Mouse (Mus musculus): Measurements from ENCODE around the gene Tns4. TPM values are rescaled to one million over a fixed set of nuclear protein-coding genes. Genes with fewer than 3 reads are reported as not detected.

The Tns4 gene
- total and polyA plus RNA-seq, 3 experiments = 0.03 TPM; not detected in 2

DNA sequence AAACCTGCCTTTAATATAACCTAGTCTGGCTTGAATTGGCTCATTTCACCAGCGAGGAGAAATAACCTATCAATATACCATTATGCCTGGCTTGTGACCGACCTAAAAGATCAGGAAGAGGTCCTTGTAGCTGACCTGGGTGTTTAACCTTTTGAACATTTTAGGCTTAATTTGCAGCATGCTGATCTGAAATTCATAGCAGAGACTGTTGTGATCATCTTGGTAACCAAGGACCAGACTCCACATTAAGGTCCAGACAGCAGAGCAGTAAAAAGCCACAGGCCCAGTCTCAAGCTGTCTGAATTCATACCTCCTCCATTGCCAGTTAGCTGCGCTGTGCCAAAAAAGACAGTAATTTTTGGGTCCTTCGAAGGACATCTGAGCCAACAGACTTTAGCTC, 6.7 kb upstream of the Tns4 start:
- no peak overlapping the region for H3K27ac ChIP-seq (ENCODE audit: control insufficient read depth, low read depth, low read length)
- H3K4me3 ChIP-seq (ENCODE audit: control insufficient read depth in 1 of 2, insufficient read depth in 1 of 2, low read depth in 2 of 2, low read length in 2 of 2) = no peak overlapping the region
- H3K27me3 ChIP-seq (ENCODE audit: control insufficient read depth in 1 of 2, insufficient read depth in 2 of 2, low read length in 2 of 2) = no peaks in the 10 kb centered on the region
- H3K9ac ChIP-seq (ENCODE audit: control insufficient read depth, low read depth, low read length, poor library complexity, severe bottlenecking) = no peak overlapping the region
- H3K36me3 ChIP-seq (ENCODE audit: control insufficient read depth in 1 of 2, insufficient read depth in 2 of 2, low read length in 2 of 2) = peaks cover 0 to 15% of the 10 kb centered on the region in 2 experiments; a peak in 2 of 4 replicates
- no peaks in the 10 kb centered on the region for H3K9me3 ChIP-seq (replicated peaks; ENCODE audit: insufficient read depth, low read length)
- H3K79me2 ChIP-seq (ENCODE audit: control insufficient read depth, insufficient read depth, low read length, poor library complexity) = no peaks in the 10 kb centered on the region
- no peak for DNase-seq (ENCODE audit: low read depth, low spot score)
- no peak for TF ChIP-seq USF2 (IDR thresholded peaks at IDR 0.05; ENCODE audit: borderline replicate concordance in 1 of 2, insufficient read depth in 1 of 2, low read depth in 1 of 2, low read length in 2 of 2)
- TF ChIP-seq POLR2A (IDR thresholded peaks at IDR 0.05; ENCODE audit: control insufficient read depth in 1 of 2, insufficient read depth in 1 of 2, low read depth in 1 of 2, low read length in 2 of 2, poor library complexity in 1 of 2) = no peak
- no peak for TF ChIP-seq POLR2AphosphoS2 (IDR thresholded peaks at IDR 0.05; ENCODE audit: low read length)
- TF ChIP-seq USF1 (IDR thresholded peaks at IDR 0.05; ENCODE audit: low read depth, low read length) = no peak
- TF ChIP-seq MAZ (IDR thresholded peaks at IDR 0.05; ENCODE audit: low read depth, low read length) = no peak
- TF ChIP-seq GABPA (IDR thresholded peaks at IDR 0.05; ENCODE audit: low read depth, low read length) = no peak
- no peak for TF ChIP-seq E2F4 (IDR thresholded peaks at IDR 0.05; ENCODE audit: borderline replicate concordance, low read depth, low read length)
- TF ChIP-seq EP300 (IDR thresholded peaks at IDR 0.05; ENCODE audit: low read depth in 1 of 2, low read length in 2 of 2) = no peak
- no peak for TF ChIP-seq MEF2A (IDR thresholded peaks at IDR 0.05; ENCODE audit: extremely low read depth, insufficient replicate concordance, low read depth, low read length, poor library complexity, severe bottlenecking)
- TF ChIP-seq MAX (IDR thresholded peaks at IDR 0.05; ENCODE audit: low read length) = no peak
- no peak for TF ChIP-seq CTCF (IDR thresholded peaks at IDR 0.05 in 2 of 3, conservative IDR thresholded peaks at IDR 0.05 in 1 of 3; ENCODE audit: control insufficient read depth in 1 of 3, insufficient read depth in 1 of 3, low read depth in 2 of 3, low read length in 3 of 3, poor library complexity in 1 of 3, severe bottlenecking in 1 of 3)
- no peak for TF ChIP-seq ETS1 (IDR thresholded peaks at IDR 0.05; ENCODE audit: low read depth, low read length)
- no peak for TF ChIP-seq HCFC1 (IDR thresholded peaks at IDR 0.05; ENCODE audit: low read depth, low read length)
- no peak for TF ChIP-seq SMC3 (IDR thresholded peaks at IDR 0.05; ENCODE audit: low read depth, low read length)
- TF ChIP-seq ZC3H11A (IDR thresholded peaks at IDR 0.05; ENCODE audit: low read depth, low read length) = no peak
- no peak for TF ChIP-seq UBTF (IDR thresholded peaks at IDR 0.05; ENCODE audit: borderline replicate concordance, insufficient read depth, low read depth, low read length)
- TF ChIP-seq SIN3A (IDR thresholded peaks at IDR 0.05; ENCODE audit: low read length) = no peak
- peaks cover 7 to 35% of the 10 kb centered on the region in 2 experiments for H3K4me1 ChIP-seq (ENCODE audit: control insufficient read depth in 1 of 2, insufficient read depth in 2 of 2, low read length in 2 of 2)

DNA sequence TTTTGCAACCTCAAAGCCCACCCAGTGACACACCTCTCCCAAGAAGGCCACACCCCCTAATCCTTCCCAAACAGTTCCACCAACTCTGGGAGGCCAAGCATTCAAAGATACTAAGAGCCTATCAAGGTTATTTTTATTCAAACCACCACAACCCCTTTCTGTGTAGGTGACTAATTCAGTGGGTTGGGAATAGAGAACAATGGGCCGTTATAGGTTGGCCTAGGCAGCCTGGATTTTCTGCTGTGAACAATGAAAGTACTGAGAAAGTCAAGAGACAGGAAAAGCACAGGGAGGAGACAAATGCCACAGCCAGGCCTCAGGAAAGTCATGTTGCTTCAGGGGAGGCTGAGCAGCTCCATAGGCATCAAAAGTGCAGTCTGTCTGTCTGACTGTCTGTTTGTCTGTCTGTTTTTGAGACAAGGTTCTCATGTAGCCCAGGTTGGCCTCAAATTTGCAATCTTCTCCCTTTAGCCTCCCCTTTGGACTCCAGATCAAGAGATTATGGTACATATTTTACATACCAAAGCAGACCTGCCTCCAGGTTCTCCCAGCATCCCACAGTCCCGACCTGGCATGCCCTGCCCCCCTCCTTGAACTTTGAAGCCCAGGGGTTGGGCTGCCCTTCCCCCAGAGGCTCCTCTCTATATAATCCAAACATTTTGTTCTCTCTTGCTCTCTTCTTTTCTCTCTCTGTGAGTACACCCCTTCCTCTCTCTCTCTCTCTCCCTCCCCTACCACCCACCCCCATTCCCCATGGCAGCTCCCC, 6.0 kb upstream of the Tns4 start:
- no peaks in the 10 kb centered on the region for H3K79me2 ChIP-seq (ENCODE audit: control insufficient read depth, insufficient read depth, low read length, poor library complexity)
- H3K27ac ChIP-seq (ENCODE audit: control insufficient read depth, low read depth, low read length) = no peak overlapping the region
- H3K4me3 ChIP-seq (ENCODE audit: control insufficient read depth in 1 of 2, insufficient read depth in 1 of 2, low read depth in 2 of 2, low read length in 2 of 2) = no peak overlapping the region
- H3K27me3 ChIP-seq (ENCODE audit: control insufficient read depth in 1 of 2, insufficient read depth in 2 of 2, low read length in 2 of 2) = no peaks in the 10 kb centered on the region
- no peak for DNase-seq (ENCODE audit: low read depth, low spot score)
- H3K9ac ChIP-seq (ENCODE audit: control insufficient read depth, low read depth, low read length, poor library complexity, severe bottlenecking) = no peak overlapping the region
- no peak for TF ChIP-seq USF2 (IDR thresholded peaks at IDR 0.05; ENCODE audit: borderline replicate concordance in 1 of 2, insufficient read depth in 1 of 2, low read depth in 1 of 2, low read length in 2 of 2)
- no peak for TF ChIP-seq ZNF384 (IDR thresholded peaks at IDR 0.05; ENCODE audit: low read depth, low read length)
- no peak for TF ChIP-seq GABPA (IDR thresholded peaks at IDR 0.05; ENCODE audit: low read depth, low read length)
- no peak for TF ChIP-seq ZKSCAN1 (IDR thresholded peaks at IDR 0.05; ENCODE audit: low read depth, low read length)
- TF ChIP-seq TAL1 (IDR thresholded peaks at IDR 0.05; ENCODE audit: low read length) = no peak
- TF ChIP-seq MYC (IDR thresholded peaks at IDR 0.05; ENCODE audit: low read depth, low read length) = no peak
- TF ChIP-seq POLR2AphosphoS2 (IDR thresholded peaks at IDR 0.05; ENCODE audit: low read length) = no peak
- H3K36me3 ChIP-seq (ENCODE audit: control insufficient read depth in 1 of 2, insufficient read depth in 2 of 2, low read length in 2 of 2) = peaks cover 0 to 12% of the 10 kb centered on the region in 2 experiments; a peak in 2 of 4 replicates
- H3K9me3 ChIP-seq (replicated peaks; ENCODE audit: insufficient read depth, low read length) = no peaks in the 10 kb centered on the region
- H3K4me1 ChIP-seq (ENCODE audit: control insufficient read depth in 1 of 2, insufficient read depth in 2 of 2, low read length in 2 of 2) = peaks cover 5 to 31% of the 10 kb centered on the region in 2 experiments
